Mouse (Mus musculus) stomach, postnatal 0 days (tissue): ENCODE results near the gene Acer1.

Source experiments
- CTCF ChIP-seq: IDR thresholded peaks from 2 replicates; pipeline ENCODE4 v1.5.1; 2016; ENCODE audit warnings: antibody characterized with exemption, low read depth, mild to moderate bottlenecking, moderate library complexity
- EP300 ChIP-seq: optimal IDR thresholded peaks from 2 replicates; pipeline ENCODE3; 2016; ENCODE audit warnings: antibody characterized with exemption

GRCm38 (mm10) chr17:56982013-56982412 lies at the start of gene Acer1:
- TF ChIP-seq CTCF (no peak), EP300 (no peak)
